Mouse (Mus musculus) forebrain, embryonic 16.5 days (tissue): ENCODE measurements around the gene Olfm4. TPM values are rescaled to one million over a fixed set of nuclear protein-coding genes. Genes with fewer than 3 reads are reported as not detected.

Experiments used
- ATAC-seq: fragments of 200-750 bp; cut with Nextera tagmentation; 2 replicates; pipeline ENCODE4 v1.8.0; 2017; ENCODE audit warnings: mild to moderate bottlenecking, moderate library complexity
- H3K27ac ChIP-seq: fragments of 300-500 bp; sonication (generic); 2 replicates; pipeline ENCODE4 v1.5.1; 2014; ENCODE audit warnings: low read length, control low read depth
- H3K27me3 ChIP-seq: fragments of 300-500 bp; sonication (generic); replicated peaks from 2 replicates; pipeline ENCODE4 v1.6.1; 2014; ENCODE audit warnings: low read length; ENCODE audit not compliant: control insufficient read depth, insufficient read depth
- H3K36me3 ChIP-seq: fragments of 300-500 bp; sonication (generic); 2 replicates; pipeline ENCODE4 v1.6.1; 2014; ENCODE audit not compliant: control insufficient read depth, insufficient read depth
- H3K4me1 ChIP-seq: fragments of 300-500 bp; sonication (generic); replicated peaks from 2 replicates; pipeline ENCODE4 v1.6.1; 2014; ENCODE audit warnings: low read length; ENCODE audit not compliant: control insufficient read depth, insufficient read depth
- H3K4me2 ChIP-seq: fragments of 300-500 bp; sonication (generic); 2 replicates; pipeline ENCODE4 v1.6.1; 2014; ENCODE audit warnings: mild to moderate bottlenecking, low read length, control low read depth
- H3K4me3 ChIP-seq: fragments of 300-500 bp; sonication (generic); replicated peaks from 2 replicates; pipeline ENCODE4 v1.5.1; 2014; ENCODE audit warnings: mild to moderate bottlenecking, low read length, control low read depth
- H3K9ac ChIP-seq: fragments of 300-500 bp; sonication (generic); replicated peaks from 2 replicates; pipeline ENCODE4 v1.6.1; 2014; ENCODE audit warnings: low read depth, low read length, control low read depth
- H3K9me3 ChIP-seq: fragments of 300-500 bp; sonication (generic); 2 replicates; pipeline ENCODE4 v1.6.1; 2016; ENCODE audit warnings: low read length; ENCODE audit not compliant: control insufficient read depth
- WGBS: fragments of 180-500 bp; shearing (Covaris S2); extraction: QIAGEN DNeasy Blood & Tissue Kit; methylation state at CpG from one replicate; pipeline ENCODE4 v1.1.7; 2014; 5-methylcytosine and 5-hydroxymethylcytosine counted together
- polyA plus RNA-seq: library from polyadenylated mRNA; unstranded; fragments of >200 nt; fragmentation: Nextera tagmentation; extraction: Ambion mirVana; gene quantifications from 2 replicates; pipeline ENCODE4 v1.2.1, GENCODE M21; 2015

Olfm4 gene
- polyA plus RNA-seq, result 2.7 and 3.0 TPM in 2 replicates

GRCm38 (mm10) chr14:79983781-79984180 lies at the start of gene Olfm4:
TSS of gene Olfm4 (plus strand) at chr14:79984081.
- Histone ChIP-seq H3K27ac (no peak within 1 kb of the TSS), H3K27me3 (no peaks in the 10 kb centered on the region), H3K9ac (no peak within 1 kb of the TSS), H3K4me1 (no peaks in the 10 kb centered on the region), H3K4me2 (no peak within 1 kb of the TSS), H3K4me3 (no peak within 1 kb of the TSS), H3K36me3 (no peaks in the 10 kb centered on the region), H3K9me3 (no peaks in the 10 kb centered on the region)
- WGBS, result 88% methylated on average over 2 of the region's 2 CpGs
- ATAC-seq, result no peak

GRCm38 (mm10) chr14:79934426-79934825 lies 49.5 kb upstream of the Olfm4 start:
- H3K36me3 ChIP-seq, result no peaks in the 10 kb centered on the region
- no peak overlapping the region for H3K9ac ChIP-seq
- H3K4me2 ChIP-seq, result no peak overlapping the region
- H3K4me3 ChIP-seq, result no peak overlapping the region
- no peaks in the 10 kb centered on the region for H3K27me3 ChIP-seq
- peak overlapping the region; percentile 31 for H3K27ac ChIP-seq
- no peaks in the 10 kb centered on the region for H3K9me3 ChIP-seq
- peak; percentile 27 for ATAC-seq
- H3K4me1 ChIP-seq, result peaks cover 5% of the 10 kb centered on the region; the same call in 1 of the 2 replicates
- 41% methylated on average over 4 of the region's 4 CpGs for WGBS

- no peak overlapping the region for H3K4me2 ChIP-seq
- H3K27ac ChIP-seq, result peak overlapping the region; percentile 88
- 12% methylated on average over 4 of the region's 4 CpGs for WGBS
- H3K27me3 ChIP-seq, result no peaks in the 10 kb centered on the region
- peak; percentile 91 for ATAC-seq
- H3K4me1 ChIP-seq, result peaks cover 5% of the 10 kb centered on the region; the same call in 1 of the 2 replicates
- H3K36me3 ChIP-seq, result no peaks in the 10 kb centered on the region
- no peaks in the 10 kb centered on the region for H3K9me3 ChIP-seq
- no peak overlapping the region for H3K9ac ChIP-seq
- H3K4me3 ChIP-seq, result no peak overlapping the region
Measured at GRCm38 (mm10) chr14:79936879-79937468, 46.9 kb upstream of the Olfm4 start.

- no peak for ATAC-seq
- WGBS, result 76% methylated on average over 2 of the region's 2 CpGs
Measured at GRCm38 (mm10) chr14:79945876-79946275, 38.0 kb upstream of the Olfm4 start.

GRCm38 (mm10) chr14:79955678-79956077 lies 28.2 kb upstream of the Olfm4 start:
- no peaks in the 10 kb centered on the region for H3K9me3 ChIP-seq
- ATAC-seq, result 0 out of 2 replicates have a peak, but pooled peaks have one; percentile 20
- H3K36me3 ChIP-seq, result no peaks in the 10 kb centered on the region
- H3K27me3 ChIP-seq, result no peaks in the 10 kb centered on the region; the same call in 1 of the 2 replicates
- H3K9ac ChIP-seq, result no peak overlapping the region
- H3K4me3 ChIP-seq, result no peak overlapping the region
- no peak overlapping the region for H3K4me2 ChIP-seq
- no peaks in the 10 kb centered on the region for H3K4me1 ChIP-seq
- H3K27ac ChIP-seq, result no peak overlapping the region
- 84% methylated on average over 3 of the region's 3 CpGs for WGBS

More at GRCm38 (mm10) chr14:79945876-79946275, 38.0 kb upstream of the Olfm4 start:
- no peak overlapping the region for H3K4me3 ChIP-seq
- no peak overlapping the region for H3K4me2 ChIP-seq
- no peak overlapping the region for H3K9ac ChIP-seq
- no peak overlapping the region for H3K27ac ChIP-seq
- no peaks in the 10 kb centered on the region for H3K36me3 ChIP-seq
- no peaks in the 10 kb centered on the region for H3K27me3 ChIP-seq
- H3K9me3 ChIP-seq, result no peaks in the 10 kb centered on the region
- H3K4me1 ChIP-seq, result no peaks in the 10 kb centered on the region

- 73% methylated on average over 15 of the region's 15 CpGs for WGBS
- Histone ChIP-seq H3K4me2 (no peak overlapping the region), H3K4me3 (no peak overlapping the region), H3K36me3 (no peaks in the 10 kb centered on the region), H3K27ac (no peak overlapping the region), H3K4me1 (0 out of 2 replicates have a peak, but pooled peaks cover 5% of the 10 kb centered on the region), H3K9me3 (no peaks in the 10 kb centered on the region), H3K9ac (no peak overlapping the region), H3K27me3 (no peaks in the 10 kb centered on the region; the same call in 1 of the 2 replicates)
- ATAC-seq, result peak; percentile 34; the same call in 1 of the 2 replicates
Measured at GRCm38 (mm10) chr14:79957789-79958487, 25.9 kb upstream of the Olfm4 start.

GRCm38 (mm10) chr14:79961187-79961586 lies 22.7 kb upstream of the Olfm4 start:
- Histone ChIP-seq H3K4me1 (0 out of 2 replicates have a peak, but pooled peaks cover 5% of the 10 kb centered on the region), H3K9me3 (no peaks in the 10 kb centered on the region), H3K4me3 (no peak overlapping the region), H3K4me2 (no peak overlapping the region), H3K27me3 (no peaks in the 10 kb centered on the region; the same call in 1 of the 2 replicates), H3K27ac (peak overlapping the region; percentile 33), H3K36me3 (no peaks in the 10 kb centered on the region), H3K9ac (no peak overlapping the region)
- peak; percentile 34; the same call in 1 of the 2 replicates for ATAC-seq
- 74% methylated on average over 4 of the region's 4 CpGs for WGBS

GRCm38 (mm10) chr14:79961602-79962001 lies 22.3 kb upstream of the Olfm4 start:
- no peak for ATAC-seq
- no peaks in the 10 kb centered on the region; the same call in 1 of the 2 replicates for H3K27me3 ChIP-seq
- no peak overlapping the region for H3K4me2 ChIP-seq
- H3K36me3 ChIP-seq, result no peaks in the 10 kb centered on the region
- 67% methylated on average over 2 of the region's 2 CpGs for WGBS
- no peak overlapping the region for H3K9ac ChIP-seq
- H3K4me1 ChIP-seq, result 0 out of 2 replicates have a peak, but pooled peaks cover 5% of the 10 kb centered on the region
- H3K9me3 ChIP-seq, result no peaks in the 10 kb centered on the region
- H3K27ac ChIP-seq, result no peak overlapping the region
- H3K4me3 ChIP-seq, result no peak overlapping the region

- Histone ChIP-seq H3K4me2 (no peak overlapping the region), H3K9ac (no peak overlapping the region), H3K4me3 (no peak overlapping the region), H3K9me3 (no peaks in the 10 kb centered on the region), H3K36me3 (no peaks in the 10 kb centered on the region), H3K27me3 (no peaks in the 10 kb centered on the region), H3K27ac (no peak overlapping the region), H3K4me1 (no peaks in the 10 kb centered on the region)
- 34% methylated on average over 3 of the region's 3 CpGs for WGBS
- peak; percentile 90 for ATAC-seq
Measured at GRCm38 (mm10) chr14:79970165-79970564, 13.7 kb upstream of the Olfm4 start.
